Mouse (Mus musculus) hindbrain, embryonic 14.5 days (tissue): ENCODE measurements around the gene Etv3. TPM values are rescaled to one million over a fixed set of nuclear protein-coding genes. Genes with fewer than 3 reads are reported as not detected.
A peak's percentile ranks its signal among the peaks of the same experiment; 100 is the strongest.

Source experiments
- ATAC-seq: fragments of 200-750 bp; cut with Nextera tagmentation; 2 replicates; pipeline ENCODE4 v1.8.0; 2017; ENCODE audit warnings: moderate number of reproducible peaks, mild to moderate bottlenecking, moderate TSS enrichment, moderate library complexity; ENCODE audit not compliant: low FRiP score
- DNase-seq: peaks from one replicate; pipeline ENCODE4 v3.0.0-alpha.2; 2015; ENCODE audit warnings: low spot score
- H3K27ac ChIP-seq: fragments of 300-500 bp; sonication (generic); 2 replicates; pipeline ENCODE4 v1.5.1; 2014; ENCODE audit warnings: mild to moderate bottlenecking, moderate library complexity
- H3K27me3 ChIP-seq: fragments of 300-500 bp; sonication (generic); 2 replicates; pipeline ENCODE4 v1.6.1; 2014; ENCODE audit warnings: mild to moderate bottlenecking, low read length, mixed read lengths; ENCODE audit not compliant: control insufficient read depth, insufficient read depth
- H3K36me3 ChIP-seq: fragments of 300-500 bp; sonication (generic); replicated peaks from 2 replicates; pipeline ENCODE4 v1.6.1; 2014; ENCODE audit not compliant: control insufficient read depth, insufficient read depth
- H3K4me1 ChIP-seq: fragments of 300-500 bp; sonication (generic); replicated peaks from 2 replicates; pipeline ENCODE4 v1.6.1; 2014; ENCODE audit warnings: antibody characterized with exemption, low read length, mixed read lengths; ENCODE audit not compliant: control insufficient read depth, insufficient read depth
- H3K4me2 ChIP-seq: fragments of 300-500 bp; sonication (generic); replicated peaks from 2 replicates; pipeline ENCODE4 v1.6.1; 2014; ENCODE audit warnings: mild to moderate bottlenecking, moderate library complexity
- H3K4me3 ChIP-seq: fragments of 300-500 bp; sonication (generic); replicated peaks from 2 replicates; pipeline ENCODE4 v1.5.1; 2014; ENCODE audit warnings: mild to moderate bottlenecking, low read length
- H3K9ac ChIP-seq: fragments of 300-500 bp; sonication (generic); 2 replicates; pipeline ENCODE4 v1.6.1; 2014
- H3K9me3 ChIP-seq: fragments of 300-500 bp; sonication (generic); 2 replicates; pipeline ENCODE4 v1.6.1; 2016; ENCODE audit warnings: low read length; ENCODE audit not compliant: control insufficient read depth
- WGBS: fragments of 180-500 bp; shearing (Covaris S2); extraction: QIAGEN DNeasy Blood & Tissue Kit; methylation state at CpG from one replicate; pipeline ENCODE4 v1.1.7; 2014; 5-methylcytosine and 5-hydroxymethylcytosine counted together
- polyA plus RNA-seq: library from polyadenylated mRNA; unstranded; fragments of >200 nt; fragmentation: Nextera tagmentation; extraction: Ambion mirVana; gene quantifications from 2 replicates; pipeline ENCODE4 v1.2.1, GENCODE M21; 2014

Etv3 gene
- polyA plus RNA-seq, 1 experiment from 2014 or later: 7.1 TPM

DNA sequence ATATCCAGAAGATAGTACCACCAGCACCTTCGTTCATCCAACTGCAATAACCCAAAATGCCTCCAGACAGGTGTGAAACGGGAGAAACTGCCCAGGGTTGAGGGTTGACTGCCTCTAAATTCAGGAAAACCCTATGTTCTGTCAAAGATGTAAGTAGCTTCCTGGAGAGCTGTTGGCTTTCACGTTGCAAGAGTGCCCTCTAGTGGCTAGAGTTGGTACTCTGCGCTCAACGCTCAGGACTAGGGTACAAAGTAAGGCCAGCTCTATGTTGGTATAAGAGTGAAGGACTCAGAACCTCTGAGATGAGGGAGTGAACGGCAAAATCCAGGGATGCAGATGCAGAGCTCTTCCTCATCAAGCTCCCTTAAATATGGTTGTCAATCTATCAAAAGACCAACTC is 37.2 kb downstream of the Etv3 start:
- Histone ChIP-seq H3K27ac (no peak overlapping the region), H3K36me3 (no peaks in the 10 kb centered on the region), H3K9ac (no peak overlapping the region), H3K4me3 (no peak overlapping the region), H3K27me3 (no peaks in the 10 kb centered on the region), H3K9me3 (no peaks in the 10 kb centered on the region), H3K4me2 (no peak overlapping the region), H3K4me1 (peaks cover 6% of the 10 kb centered on the region; the same call in 1 of the 2 replicates)
- DNase-seq: peak; percentile 97
- 4% methylated on average over 6 of the region's 6 CpGs for whole genome bisulfite sequencing
- no peak for ATAC-seq

DNA sequence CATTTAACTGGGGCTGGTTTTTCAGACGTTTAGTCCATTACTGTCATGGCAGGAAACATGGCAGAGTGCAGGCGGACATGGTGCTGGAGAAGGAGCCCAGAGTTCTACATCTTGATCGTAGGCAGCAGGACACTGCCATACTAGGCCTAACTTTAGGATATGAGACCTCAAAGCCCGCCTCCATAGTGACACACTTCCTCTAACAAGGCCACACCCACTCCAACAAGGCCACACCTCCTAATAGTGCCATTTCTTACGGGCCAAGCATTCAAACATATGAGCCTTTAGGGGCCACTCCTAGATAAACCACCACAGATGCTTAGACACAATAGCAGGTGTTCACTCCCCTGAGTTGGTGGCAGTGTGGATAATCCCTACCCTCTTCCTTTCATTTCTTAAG is 38.3 kb downstream of the Etv3 start:
- 76% methylated on average over 5 of the region's 5 CpGs for WGBS
- Histone ChIP-seq H3K4me3 (no peak overlapping the region), H3K27ac (no peak overlapping the region), H3K9ac (no peak overlapping the region), H3K9me3 (no peaks in the 10 kb centered on the region), H3K4me2 (no peak overlapping the region), H3K4me1 (peaks cover 6% of the 10 kb centered on the region; the same call in 1 of the 2 replicates), H3K27me3 (no peaks in the 10 kb centered on the region), H3K36me3 (no peaks in the 10 kb centered on the region)
- DNase-seq (no peak), ATAC-seq (no peak)

DNA sequence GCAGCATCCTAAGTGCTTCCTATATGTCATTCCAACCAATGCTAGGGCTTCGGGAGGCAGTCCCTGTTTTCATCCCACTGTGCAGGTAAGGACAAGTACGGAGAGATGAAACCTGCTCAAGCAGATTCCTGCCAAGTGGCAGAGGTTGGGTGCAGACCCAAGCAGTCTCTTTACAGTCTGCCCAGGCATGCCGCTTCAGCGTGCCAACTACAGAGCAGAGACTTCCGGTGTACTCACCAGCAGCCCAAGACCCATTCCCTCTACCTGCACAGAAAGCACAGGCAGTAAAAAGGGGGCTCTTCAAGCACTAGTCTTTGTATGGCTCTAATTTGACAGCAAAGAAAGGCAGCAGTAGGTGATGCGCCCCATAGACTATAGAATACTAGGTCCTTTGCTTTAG is 40.4 kb downstream of the Etv3 start:
- Histone ChIP-seq H3K4me1 (peaks cover 6% of the 10 kb centered on the region; the same call in 1 of the 2 replicates), H3K9ac (peak overlapping the region; percentile 61), H3K4me2 (peak overlapping the region; percentile 46), H3K36me3 (no peaks in the 10 kb centered on the region), H3K27ac (peak overlapping the region; percentile 95), H3K4me3 (peak overlapping the region; percentile 12), H3K27me3 (no peaks in the 10 kb centered on the region), H3K9me3 (no peaks in the 10 kb centered on the region)
- 66% methylated on average over 6 of the region's 6 CpGs for WGBS
- DNase-seq: no peak
- peak; percentile 29; the same call in 1 of the 2 replicates for ATAC-seq

DNA sequence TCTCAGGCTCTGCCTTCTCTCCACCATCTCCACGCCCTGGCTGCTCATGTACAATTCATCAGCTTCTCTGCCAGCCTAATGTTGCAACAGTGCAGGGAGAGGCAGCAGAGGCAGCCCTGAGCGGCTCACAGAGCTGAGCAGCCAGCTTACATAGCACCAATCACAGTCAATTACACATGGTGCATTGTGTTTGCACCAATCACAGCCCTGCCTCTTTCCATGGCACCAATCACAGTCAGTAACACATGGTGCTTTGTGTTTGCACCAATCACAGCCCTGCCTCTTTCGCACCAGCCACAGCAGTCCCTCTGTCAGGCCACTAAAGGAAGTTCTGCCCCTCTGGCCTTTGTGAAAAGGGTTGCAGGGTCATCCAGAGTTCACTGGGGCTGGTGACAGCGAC is 40.9 kb downstream of the Etv3 start:
- no peaks in the 10 kb centered on the region for H3K36me3 ChIP-seq
- DNase-seq: peak; percentile 92
- peaks cover 6% of the 10 kb centered on the region; the same call in 1 of the 2 replicates for H3K4me1 ChIP-seq
- ATAC-seq: peak; percentile 100
- H3K27me3 ChIP-seq: no peaks in the 10 kb centered on the region
- H3K27ac ChIP-seq: peak overlapping the region; percentile 95
- H3K9me3 ChIP-seq: no peaks in the 10 kb centered on the region
- H3K4me2 ChIP-seq: peak overlapping the region; percentile 46
- peak overlapping the region; percentile 27 for H3K4me3 ChIP-seq
- WGBS: 3% methylated on average over 4 of the region's 4 CpGs
- peak overlapping the region; percentile 61 for H3K9ac ChIP-seq

DNA sequence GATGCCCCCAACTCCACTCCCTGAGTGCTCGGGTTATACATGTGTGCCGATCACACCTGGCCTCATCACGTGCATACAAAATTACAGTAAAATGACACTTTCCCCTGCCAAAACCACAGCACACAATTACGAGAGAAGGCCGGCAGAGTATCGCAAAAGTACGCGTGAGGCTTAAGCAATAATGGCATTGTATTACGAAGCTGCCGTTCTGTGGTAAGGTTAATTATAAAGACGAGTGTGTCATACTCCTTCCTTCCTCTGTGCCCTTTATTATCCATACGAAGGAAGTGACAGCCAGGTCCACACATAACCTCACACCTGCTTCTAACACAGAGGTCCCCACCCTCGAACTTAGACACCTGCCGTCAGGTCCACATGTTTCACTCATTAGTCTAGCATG is 42.3 kb downstream of the Etv3 start:
- Histone ChIP-seq H3K4me3 (no peak overlapping the region), H3K4me2 (no peak overlapping the region), H3K27me3 (no peaks in the 10 kb centered on the region), H3K27ac (no peak overlapping the region), H3K4me1 (peaks cover 6% of the 10 kb centered on the region; the same call in 1 of the 2 replicates), H3K9ac (no peak overlapping the region), H3K9me3 (no peaks in the 10 kb centered on the region), H3K36me3 (no peaks in the 10 kb centered on the region)
- WGBS: 94% methylated on average over 14 of the region's 14 CpGs
- ATAC-seq (no peak), DNase-seq (no peak)

DNA sequence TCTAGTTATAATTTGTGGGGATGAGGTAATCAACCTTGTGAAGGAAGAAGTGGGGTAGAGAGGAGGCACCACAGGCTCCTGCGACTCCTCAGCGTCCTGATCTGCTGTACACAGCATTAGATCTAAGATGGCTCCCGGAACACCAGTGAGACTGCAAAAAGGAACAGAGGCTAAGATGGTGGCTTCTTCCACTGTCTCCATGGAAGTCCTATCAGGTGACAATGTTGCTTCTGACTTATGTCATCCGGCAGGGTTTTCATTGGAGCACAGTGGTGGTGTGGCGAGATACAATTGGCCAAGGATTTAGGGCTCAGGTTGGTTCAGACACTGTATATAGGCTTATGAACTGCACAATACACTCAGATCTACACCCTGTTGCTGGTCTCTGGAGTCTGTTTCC is 43.5 kb downstream of the Etv3 start:
- no peak for ATAC-seq
- H3K36me3 ChIP-seq: no peaks in the 10 kb centered on the region
- H3K27me3 ChIP-seq: no peaks in the 10 kb centered on the region
- no peaks in the 10 kb centered on the region for H3K9me3 ChIP-seq
- no peak overlapping the region for H3K4me2 ChIP-seq
- H3K4me1 ChIP-seq: peaks cover 6% of the 10 kb centered on the region; the same call in 1 of the 2 replicates
- no peak overlapping the region for H3K27ac ChIP-seq
- no peak overlapping the region for H3K4me3 ChIP-seq
- 96% methylated on average over 5 of the region's 5 CpGs for WGBS
- H3K9ac ChIP-seq: no peak overlapping the region
- no peak for DNase-seq

DNA sequence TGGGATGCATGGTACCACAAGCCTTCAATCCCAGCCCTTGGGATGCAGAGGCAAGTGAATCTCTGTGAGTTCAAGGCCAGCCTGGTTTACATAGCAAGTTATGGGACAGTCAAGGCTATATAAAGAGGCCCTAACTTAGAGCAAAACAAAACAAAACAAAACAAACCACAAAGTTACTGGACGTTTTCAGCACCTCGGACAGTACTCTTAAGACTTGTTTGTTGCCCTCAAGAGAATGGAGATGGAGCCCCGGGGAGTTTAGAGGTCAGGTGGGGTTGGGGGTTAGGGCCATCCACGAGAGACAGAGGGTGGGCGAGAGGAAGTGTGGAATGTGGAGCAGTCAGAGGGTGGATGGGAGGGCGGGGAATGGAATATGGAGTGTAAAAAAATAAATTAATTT is 50.6 kb downstream of the Etv3 start:
- no peaks in the 10 kb centered on the region for H3K4me1 ChIP-seq
- WGBS: 36% methylated on average over 6 of the region's 6 CpGs
- ATAC-seq: no peak
- no peak overlapping the region for H3K4me2 ChIP-seq
- DNase-seq: no peak
- H3K4me3 ChIP-seq: no peak overlapping the region
- H3K27me3 ChIP-seq: no peaks in the 10 kb centered on the region
- no peaks in the 10 kb centered on the region for H3K36me3 ChIP-seq
- H3K27ac ChIP-seq: no peak overlapping the region
- H3K9me3 ChIP-seq: no peaks in the 10 kb centered on the region
- H3K9ac ChIP-seq: no peak overlapping the region

DNA sequence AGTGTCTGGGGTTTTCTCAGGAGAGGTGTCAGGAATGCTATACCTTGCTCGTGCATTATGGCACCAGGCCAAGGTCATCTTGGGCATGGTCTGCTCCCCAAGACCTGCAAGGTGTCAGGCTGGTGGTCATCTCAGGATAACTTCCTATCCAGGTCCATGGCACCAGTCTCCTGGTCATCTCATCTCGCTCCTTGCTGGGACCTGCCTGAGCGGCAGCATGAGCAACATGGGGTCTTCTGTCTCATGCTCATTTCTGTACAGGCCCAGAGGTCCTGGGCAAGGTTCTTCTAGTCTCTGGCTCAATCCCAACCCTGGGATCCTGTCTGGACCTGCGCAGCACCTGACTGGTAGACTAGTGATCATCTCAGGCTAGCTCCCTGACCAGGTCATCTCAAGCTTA is 57.1 kb downstream of the Etv3 start:
- Histone ChIP-seq H3K27me3 (no peaks in the 10 kb centered on the region), H3K9ac (no peak overlapping the region), H3K4me2 (no peak overlapping the region), H3K4me3 (no peak overlapping the region), H3K4me1 (no peaks in the 10 kb centered on the region), H3K27ac (no peak overlapping the region), H3K9me3 (no peaks in the 10 kb centered on the region), H3K36me3 (no peaks in the 10 kb centered on the region)
- ATAC-seq (no peak), DNase-seq (no peak)
- WGBS: 94% methylated on average over 4 of the region's 4 CpGs
